Mouse (Mus musculus) ES-E14 (cell line): ENCODE measurements around the gene Prkcq. TPM values are rescaled to one million over a fixed set of nuclear protein-coding genes. Genes with fewer than 3 reads are reported as not detected.
"Not testable (repeated sequence)": the region's sequence is repeated elsewhere in the genome, so short reads cannot be mapped to it uniquely, and the experiment has no call there.

Experiments used
- DNase-seq: peaks from one replicate; pipeline ENCODE4 v3.0.0-alpha.2; 2013; ENCODE audit warnings: low read depth, low spot score
- H3K27ac ChIP-seq: 2 replicates; pipeline ENCODE4 v1.5.1; 2012; ENCODE audit warnings: low read depth, mild to moderate bottlenecking, low read length, moderate library complexity, mixed read lengths; ENCODE audit not compliant: poor library complexity, insufficient read depth, severe bottlenecking
- H3K36me3 ChIP-seq: 2 replicates; pipeline ENCODE4 v1.6.1; 2012; ENCODE audit warnings: mild to moderate bottlenecking, low read length, moderate library complexity, mixed read lengths; ENCODE audit not compliant: control insufficient read depth, poor library complexity, insufficient read depth, severe bottlenecking
- H3K4me1 ChIP-seq, 2 experiments: fragments of 150-350 bp in 1 of 2; sonication (generic) in 1 of 2; 2 replicates each; pipeline ENCODE4 v1.6.1; 2012; ENCODE audit warnings: low read length in 2 of 2, mild to moderate bottlenecking in 1 of 2, mixed read lengths in 1 of 2; ENCODE audit not compliant: control insufficient read depth in 2 of 2, insufficient read depth in 2 of 2, poor library complexity in 1 of 2
- H3K4me3 ChIP-seq, 2 experiments: fragments of 150-350 bp in 1 of 2; sonication (generic) in 1 of 2; 2 replicates each; pipeline ENCODE4 v1.5.1; 2012; ENCODE audit warnings: low read length in 2 of 2, low read depth in 1 of 2, mild to moderate bottlenecking in 1 of 2, mixed read lengths in 1 of 2; ENCODE audit not compliant: insufficient read depth in 1 of 2, poor library complexity in 1 of 2, severe bottlenecking in 1 of 2
- H3K9ac ChIP-seq: 2 replicates; pipeline ENCODE4 v1.6.1; 2012; ENCODE audit warnings: low read depth, mild to moderate bottlenecking, low read length, mixed read lengths; ENCODE audit not compliant: poor library complexity, insufficient read depth, severe bottlenecking
- H3K9me3 ChIP-seq: fragments of 150-350 bp; sonication (generic); 2 replicates; pipeline ENCODE4 v1.6.1; 2012; ENCODE audit warnings: low read depth, mild to moderate bottlenecking, low read length; ENCODE audit not compliant: control insufficient read depth, insufficient read depth
- CHD2 ChIP-seq: IDR thresholded peaks from 2 replicates; pipeline ENCODE4 v1.6.1; 2014; ENCODE audit warnings: mild to moderate bottlenecking, low read depth, low read length, inconsistent platforms
- HCFC1 ChIP-seq: IDR thresholded peaks from 2 replicates; pipeline ENCODE4 v1.6.1; 2012; ENCODE audit warnings: low read length, inconsistent platforms, borderline replicate concordance; ENCODE audit not compliant: insufficient read depth
- MAFK ChIP-seq: IDR thresholded peaks from 2 replicates; pipeline ENCODE4 v1.6.1; 2014; ENCODE audit warnings: mild to moderate bottlenecking, low read depth, low read length, inconsistent platforms; ENCODE audit not compliant: insufficient read depth
- ZC3H11A ChIP-seq: IDR thresholded peaks from 2 replicates; pipeline ENCODE4 v1.6.1; 2012; ENCODE audit warnings: low read depth, mild to moderate bottlenecking, inconsistent platforms, low read length, borderline replicate concordance
- ZNF384 ChIP-seq: IDR thresholded peaks from 2 replicates; pipeline ENCODE4 v1.6.1; 2012; ENCODE audit warnings: low read depth, low read length, inconsistent platforms
- in situ Hi-C, 2 experiments: fragments of 600-800 bp; cut with MboI; formaldehyde crosslinking; loops; one replicate each; pipeline ENCODE4 v1.15.1; 2025; ENCODE audit warnings: low sequenced_read_pairs in 2 of 2, inconsistent platforms in 1 of 2; ENCODE audit not compliant: unreplicated experiment in 2 of 2
- total RNA-seq: library from RNA; depleted of rRNA; stranded (reverse); fragments of 300-350 nt; gene quantifications from 2 replicates; pipeline ENCODE4 v1.2.3, GENCODE M21; 2012

Prkcq gene
- total RNA-seq, 1 experiment, result 0.09 TPM

DNA sequence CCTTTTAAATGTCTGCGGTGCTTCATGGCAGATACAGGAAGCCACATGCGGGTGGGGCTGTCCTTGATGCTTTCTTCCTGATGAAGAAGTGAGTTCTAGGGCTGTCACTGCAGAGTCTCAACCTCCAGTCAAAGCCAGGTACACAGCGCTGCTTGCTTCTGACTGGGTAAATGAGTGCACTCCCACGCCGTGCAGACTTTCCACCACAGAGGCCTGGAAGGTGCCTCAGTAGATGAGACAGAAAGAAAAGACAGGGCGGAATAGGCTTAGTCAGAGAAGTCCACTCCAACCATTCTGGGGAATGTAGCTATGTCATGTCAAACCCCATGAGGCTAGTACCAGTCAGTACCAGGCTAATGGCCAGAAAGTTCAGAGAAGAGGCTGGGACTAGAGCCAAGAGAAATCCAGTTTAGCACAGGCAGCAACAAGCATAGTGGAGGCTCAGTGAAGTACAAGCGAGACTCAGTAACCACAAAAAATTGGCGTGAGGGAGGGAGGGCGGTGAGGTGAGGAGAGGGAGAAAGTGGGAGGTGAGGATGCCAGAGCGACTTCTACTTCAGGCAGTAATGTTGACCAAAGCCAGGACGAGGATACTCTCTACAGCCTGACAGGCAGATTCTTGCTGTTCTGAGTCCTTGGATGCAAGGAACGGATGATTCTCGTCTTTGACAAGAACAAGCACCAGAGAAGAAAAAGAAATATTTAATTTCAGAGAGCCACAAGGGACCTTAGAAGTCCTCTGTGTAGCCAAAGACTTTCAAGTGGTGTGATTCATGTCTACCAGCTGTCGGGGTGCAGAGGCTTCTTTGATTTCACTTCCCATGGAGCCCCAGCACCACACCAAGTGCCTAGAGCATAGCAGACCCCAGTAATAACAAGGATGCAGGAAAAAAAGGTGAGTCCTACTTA is 167.3 kb downstream of the Prkcq start:
- in situ Hi-C loops, result loop anchor here (25.0 kb wide), 1 partner anchor 198 kb away; no protein-coding TSS in a partner anchor
- H3K27ac ChIP-seq, result no peak overlapping the region
- no peak overlapping the region for H3K4me3 ChIP-seq
- no peaks in the 10 kb centered on the region for H3K9me3 ChIP-seq
- TF ChIP-seq CHD2 (no peak), HCFC1 (no peak), ZNF384 (no peak), ZC3H11A (no peak), MAFK (no peak)
- no peak overlapping the region for H3K9ac ChIP-seq
- H3K4me1 ChIP-seq, result no peaks in the 10 kb centered on the region
- no peak for DNase-seq
- no peaks in the 10 kb centered on the region for H3K36me3 ChIP-seq

DNA sequence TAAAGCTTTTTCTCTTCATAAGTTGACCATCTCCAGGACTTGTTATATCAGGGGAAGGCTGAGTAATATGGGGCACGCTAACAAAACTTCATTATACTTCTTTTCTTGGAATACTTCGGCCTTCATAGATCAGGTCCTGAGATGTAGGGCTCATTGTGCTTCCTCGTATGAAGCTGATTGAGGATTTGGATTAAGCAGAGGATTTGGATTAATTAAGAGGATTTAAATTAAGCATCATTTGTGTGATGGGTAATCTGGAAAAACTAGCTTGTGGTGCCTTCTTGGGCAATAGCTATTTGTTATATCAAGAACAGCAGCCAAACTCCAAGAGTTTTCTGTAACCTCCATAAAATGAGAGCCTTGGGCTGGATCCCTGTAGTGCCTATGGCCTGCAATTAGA is 172.8 kb downstream of the Prkcq start:
- no peak overlapping the region for H3K9ac ChIP-seq
- TF ChIP-seq ZNF384, result no peak
- no peak for TF ChIP-seq CHD2
- no peak for TF ChIP-seq ZC3H11A
- TF ChIP-seq HCFC1, result no peak
- no peak for TF ChIP-seq MAFK
- H3K27ac ChIP-seq, result no peak overlapping the region
- no peaks in the 10 kb centered on the region for H3K9me3 ChIP-seq
- in situ Hi-C loops, result loop anchor here (25.0 kb wide), 1 partner anchor 193 kb away; no protein-coding TSS in a partner anchor
- no peak overlapping the region for H3K4me3 ChIP-seq
- H3K36me3 ChIP-seq, result no peaks in the 10 kb centered on the region
- no peaks in the 10 kb centered on the region for H3K4me1 ChIP-seq
- DNase-seq, result no peak

DNA sequence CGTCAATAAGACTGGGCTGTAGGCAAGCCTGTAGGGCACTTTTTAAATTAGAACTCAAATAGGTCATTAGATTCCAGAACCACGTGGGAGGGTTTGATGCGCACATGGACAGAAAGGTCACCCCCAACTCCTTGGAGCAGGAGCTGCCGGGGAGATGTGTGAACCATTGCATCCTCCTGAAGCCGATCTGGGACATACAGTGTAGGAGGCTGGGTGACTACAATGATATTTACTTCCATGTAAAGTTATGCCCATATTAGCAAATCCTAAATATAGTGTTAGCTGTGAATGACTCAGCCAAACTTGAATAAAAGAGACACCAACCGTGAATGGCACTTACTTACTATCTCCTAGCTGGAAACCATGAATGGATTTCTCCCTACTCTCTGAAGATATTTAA is 174.5 kb downstream of the Prkcq start:
- not testable (repeated sequence) for H3K27ac ChIP-seq, H3K9me3 ChIP-seq, H3K4me1 ChIP-seq, H3K36me3 ChIP-seq, DNase-seq, H3K9ac ChIP-seq, H3K4me3 ChIP-seq
- in situ Hi-C loops, result loop anchor here (25.0 kb wide), 1 partner anchor 191 kb away; no protein-coding TSS in a partner anchor

DNA sequence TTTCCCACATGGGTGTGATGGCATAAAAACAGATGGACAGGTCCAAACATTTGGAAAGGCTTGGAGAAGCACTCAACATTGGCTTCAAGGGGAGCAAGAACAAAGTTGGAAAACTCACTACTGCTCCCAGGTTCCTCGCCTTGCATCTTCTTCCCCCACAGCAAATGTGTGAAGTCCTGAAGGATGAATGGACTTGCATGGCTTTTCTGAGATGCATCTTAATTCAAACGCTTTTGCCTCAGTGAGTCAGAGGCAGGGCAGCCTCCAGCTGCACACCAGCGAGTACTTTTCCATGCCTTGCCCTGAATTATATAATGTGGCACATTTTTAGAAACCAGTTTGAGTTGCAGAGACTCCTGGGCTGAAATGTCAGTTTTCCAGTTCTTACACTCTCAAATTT is 175.9 kb downstream of the Prkcq start:
- DNase-seq, result no peak
- H3K9me3 ChIP-seq, result no peaks in the 10 kb centered on the region
- TF ChIP-seq MAFK (no peak), ZC3H11A (no peak), ZNF384 (no peak)
- no peak overlapping the region for H3K9ac ChIP-seq
- no peak overlapping the region for H3K27ac ChIP-seq
- in situ Hi-C loops, result loop anchor here (25.0 kb wide), 1 partner anchor 190 kb away; no protein-coding TSS in a partner anchor
- H3K36me3 ChIP-seq, result no peaks in the 10 kb centered on the region
- H3K4me3 ChIP-seq, result no peak overlapping the region
- no peaks in the 10 kb centered on the region for H3K4me1 ChIP-seq
